Mouse (Mus musculus): ENCODE results near the gene Mapk13.

- TF ChIP-seq CTCF (IDR thresholded peaks at IDR 0.05 in 2 of 3, conservative IDR thresholded peaks at IDR 0.05 in 1 of 3; ENCODE audit: control insufficient read depth in 1 of 3, insufficient read depth in 1 of 3, low read depth in 2 of 3, low read length in 3 of 3, poor library complexity in 1 of 3, severe bottlenecking in 1 of 3) (no peak), MAX (IDR thresholded peaks at IDR 0.05; ENCODE audit: low read length) (no peak), EP300 (IDR thresholded peaks at IDR 0.05; ENCODE audit: low read depth in 1 of 2, low read length in 2 of 2) (no peak), MYC (IDR thresholded peaks at IDR 0.05; ENCODE audit: low read depth, low read length) (no peak), POLR2A (IDR thresholded peaks at IDR 0.05; ENCODE audit: control insufficient read depth in 1 of 2, insufficient read depth in 1 of 2, low read depth in 1 of 2, low read length in 2 of 2, poor library complexity in 1 of 2) (no peak), USF1 (IDR thresholded peaks at IDR 0.05; ENCODE audit: low read depth, low read length) (no peak)
Observed at GRCm38 (mm10) chr17:28781290-28782045, 12.4 kb downstream of the Mapk13 start.

All from MEL (cell line).